Mouse (Mus musculus): ENCODE results near the gene Srsf10.

Srsf10 gene

DNA sequence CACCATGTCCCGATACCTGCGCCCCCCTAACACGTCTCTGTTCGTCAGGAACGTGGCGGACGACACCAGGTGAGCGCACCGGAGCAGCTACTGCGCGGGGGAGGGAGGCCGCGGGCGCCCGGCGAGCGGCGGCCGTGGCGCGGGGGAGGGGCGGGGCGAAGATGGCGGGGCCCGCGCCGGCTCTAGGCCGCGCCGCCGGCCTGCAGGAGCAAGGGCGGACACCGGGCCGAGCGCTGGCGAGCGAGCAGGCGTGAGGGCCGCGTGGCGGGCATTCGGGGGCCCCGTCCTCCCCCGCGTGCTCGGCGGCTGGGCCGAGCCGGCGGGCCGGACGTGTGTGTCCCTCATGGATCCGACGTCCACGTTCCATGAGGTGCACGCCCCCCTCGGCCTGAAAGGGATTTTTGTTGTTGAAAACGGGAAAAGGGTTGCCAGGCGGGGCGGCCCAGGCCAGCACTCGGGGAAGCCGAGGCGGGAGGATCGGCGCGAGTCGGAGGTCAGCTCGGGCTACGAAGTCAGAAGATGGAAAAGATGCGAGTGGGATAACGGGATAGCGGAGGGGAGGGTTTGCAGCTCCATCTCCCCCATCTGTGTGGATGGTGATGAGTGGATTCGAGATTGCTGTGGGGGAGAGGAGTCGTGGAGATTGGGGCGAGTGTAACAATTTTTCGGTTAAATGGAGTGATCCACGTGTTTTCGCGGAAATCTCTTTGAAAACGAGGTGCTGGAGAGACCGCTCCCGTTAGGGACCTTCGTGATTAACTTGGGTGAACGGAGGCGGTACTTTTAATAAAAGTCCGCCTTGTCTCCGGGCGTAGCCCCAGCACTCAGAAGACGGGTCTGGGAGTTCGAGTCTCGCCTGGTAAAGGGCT, 910 bp downstream of the Srsf10 start:
- peak; percentile 82 for DNase-seq

DNA sequence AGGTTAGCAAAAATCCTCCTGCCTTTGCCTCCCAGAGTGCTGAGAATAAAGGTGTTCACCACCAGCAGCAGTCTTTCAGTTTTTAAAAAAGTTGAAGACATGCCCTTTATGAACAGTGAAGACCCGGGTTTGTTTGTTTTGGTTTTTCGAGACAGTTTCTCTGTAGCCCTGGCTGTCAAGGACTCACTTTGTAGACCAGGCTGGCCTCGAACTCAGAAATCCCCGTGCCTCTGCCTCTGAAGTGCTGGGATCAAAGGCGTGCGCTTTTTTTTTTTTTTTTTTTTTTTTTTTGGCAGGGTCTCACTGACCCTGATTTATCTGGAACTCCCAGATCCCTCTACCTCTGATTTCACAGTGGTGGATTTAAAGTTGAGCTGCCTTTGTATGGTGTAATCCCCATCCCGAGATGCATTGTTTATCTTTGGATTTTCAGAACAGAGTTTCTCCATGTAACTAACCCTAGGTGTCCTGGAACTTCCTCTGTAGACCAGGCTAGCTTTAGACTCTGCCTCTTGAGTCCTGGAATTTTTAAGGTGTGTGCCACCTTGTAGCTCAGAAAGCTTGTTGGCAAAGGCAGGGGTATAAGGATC, 2.1 kb downstream of the Srsf10 start:
- DNase-seq, result no peak

DNA sequence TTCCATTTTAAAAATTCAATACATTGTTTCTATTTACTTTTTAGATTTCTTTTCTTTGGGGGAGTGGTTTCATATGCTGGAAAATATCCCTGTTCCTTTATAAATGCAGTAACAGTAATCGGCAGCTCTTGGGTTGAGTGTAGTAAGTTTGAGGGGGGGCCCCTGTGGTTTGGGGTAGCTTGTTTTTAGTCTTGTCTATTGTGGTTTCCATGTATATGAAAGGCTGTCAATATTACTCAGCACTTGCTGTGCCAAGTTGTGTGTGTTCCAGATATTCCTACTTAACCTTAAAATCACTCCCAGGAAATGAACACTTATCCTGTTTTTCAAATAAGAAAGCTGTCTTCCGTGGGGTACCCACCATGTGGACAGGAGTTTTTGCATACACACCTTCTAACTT, 13.4 kb downstream of the Srsf10 start:
- no peak for DNase-seq

DNA sequence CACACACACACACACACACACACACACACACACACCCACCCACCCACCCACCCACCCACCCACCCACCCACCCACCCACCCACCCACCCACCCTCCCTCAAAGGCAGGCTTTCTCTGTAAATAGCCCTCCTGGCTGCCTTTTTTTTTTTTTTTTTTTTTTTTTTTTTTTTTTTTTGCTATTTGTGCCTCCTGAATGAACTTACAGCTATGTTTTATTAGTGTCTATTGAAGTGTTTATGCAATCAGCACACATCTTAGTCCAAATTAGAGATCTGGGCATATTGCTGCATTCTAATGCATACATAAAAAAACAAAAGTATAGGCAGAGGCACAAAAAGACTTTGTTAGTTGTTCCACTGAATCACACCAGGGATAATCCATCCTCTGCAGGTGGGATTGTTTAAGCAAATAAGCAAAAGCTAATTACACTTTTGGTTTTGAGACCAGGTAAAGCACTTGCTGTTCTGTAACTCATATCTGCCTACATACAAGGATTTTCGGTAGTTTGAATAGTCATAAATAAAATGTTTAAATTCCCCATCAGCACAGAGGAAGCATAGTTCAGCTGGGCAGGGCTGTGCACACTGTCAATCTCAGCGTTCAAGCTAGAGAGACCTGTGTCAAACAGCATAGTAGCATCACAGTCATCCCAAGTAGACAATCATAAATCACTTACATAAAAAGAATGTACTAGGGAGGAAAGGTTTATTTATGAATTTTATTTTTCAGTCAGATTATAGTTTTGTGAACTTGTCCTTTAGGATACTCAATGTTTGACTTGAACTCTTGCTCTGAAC, 14.9 kb downstream of the Srsf10 start:
- no peak for DNase-seq

DNA sequence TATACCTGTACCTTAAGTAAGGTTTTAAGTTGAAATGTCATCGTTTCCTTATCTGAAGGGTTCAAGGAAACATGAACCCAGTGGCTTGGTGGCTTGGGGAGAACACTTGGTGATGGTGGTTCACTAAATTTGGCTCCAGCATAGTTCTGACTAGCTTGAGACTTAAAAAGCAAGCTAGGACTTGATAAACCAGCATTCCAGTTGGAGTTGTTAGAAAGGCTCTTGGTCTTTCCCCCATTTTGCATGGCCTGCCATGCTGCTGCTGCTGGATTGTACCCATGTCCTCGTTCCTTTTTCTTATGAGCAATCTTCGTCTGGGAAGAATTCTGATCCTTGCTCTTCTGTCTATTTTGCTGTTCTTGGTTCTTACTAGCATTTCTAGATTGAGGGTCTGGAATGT, 16.5 kb downstream of the Srsf10 start:
- no peak for DNase-seq

DNA sequence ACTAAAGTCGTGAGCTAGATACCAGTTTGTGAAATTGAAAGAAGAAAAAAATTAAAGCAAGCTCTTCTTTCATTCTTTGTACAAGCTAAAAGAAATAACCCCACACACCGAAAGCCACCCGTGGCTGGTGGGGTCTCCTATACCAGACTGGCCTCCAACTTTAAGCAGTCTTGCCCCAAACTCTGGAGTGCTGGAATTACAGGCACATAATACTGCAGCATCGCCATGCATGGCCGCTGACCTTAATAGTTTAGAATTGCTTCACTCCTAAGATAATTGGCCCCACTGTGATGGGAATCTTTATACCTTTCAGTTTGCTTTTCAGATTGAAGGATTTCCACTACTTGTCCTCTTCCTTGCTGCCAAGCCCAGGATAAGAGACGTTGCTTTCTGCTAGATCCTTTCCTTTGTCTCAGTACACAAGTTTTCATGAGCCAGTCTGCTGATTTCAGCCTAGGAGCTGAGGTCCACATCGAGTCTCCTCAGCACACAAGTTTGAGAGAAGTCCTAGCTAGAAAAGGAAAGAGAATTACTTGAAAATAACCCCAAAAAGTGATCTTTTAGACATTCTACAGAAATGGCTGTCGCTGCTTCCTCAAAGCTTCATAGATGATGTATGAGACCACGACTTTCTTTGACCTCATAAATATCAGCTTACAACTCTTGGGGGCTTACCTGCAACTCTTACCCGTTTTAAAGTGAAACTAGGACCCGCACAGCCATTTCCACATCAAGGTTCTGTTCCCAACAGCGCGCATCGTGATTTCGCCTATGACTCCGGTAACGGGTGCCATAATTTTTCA, 17.2 kb downstream of the Srsf10 start:
- DNase-seq, result no peak

DNA sequence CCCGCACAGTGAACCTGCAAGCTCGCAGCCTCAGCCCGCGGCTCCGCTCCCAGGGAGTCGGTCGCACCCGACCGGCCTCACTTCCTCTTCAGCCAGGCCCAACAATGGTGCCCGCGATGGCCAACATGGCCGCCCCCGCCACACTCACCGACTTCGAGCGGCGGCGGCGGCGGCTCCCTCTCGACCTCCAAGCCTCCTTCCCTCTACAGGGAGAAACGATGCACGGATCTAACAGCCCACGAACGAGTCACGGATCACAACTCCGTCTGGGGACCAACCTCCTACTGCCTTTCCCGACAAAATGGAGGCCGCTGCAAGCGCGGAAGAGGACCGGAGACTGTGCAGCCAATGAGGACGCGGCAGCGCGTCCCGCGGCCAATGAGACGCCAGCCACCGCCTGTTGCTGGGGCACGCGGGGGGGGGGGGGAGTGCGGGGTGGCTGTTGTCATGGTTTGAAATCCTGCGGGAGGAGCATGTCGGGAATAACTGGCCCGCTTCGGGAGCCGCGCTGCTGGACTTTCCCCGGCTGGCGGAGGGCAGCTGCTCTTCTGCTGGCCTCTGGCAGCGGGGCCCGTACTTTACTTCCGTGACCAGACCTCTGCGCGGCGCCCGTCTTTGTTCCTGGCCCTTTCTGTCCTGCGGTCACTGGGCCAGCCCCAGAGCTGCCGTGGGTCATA, 18.1 kb downstream of the Srsf10 start, which contains the start of gene Pnrc2:
Gene Pnrc2 (minus strand): TSS at position 325 of the 677 bp plus-strand sequence.
- peak; percentile 98 for DNase-seq

DNA sequence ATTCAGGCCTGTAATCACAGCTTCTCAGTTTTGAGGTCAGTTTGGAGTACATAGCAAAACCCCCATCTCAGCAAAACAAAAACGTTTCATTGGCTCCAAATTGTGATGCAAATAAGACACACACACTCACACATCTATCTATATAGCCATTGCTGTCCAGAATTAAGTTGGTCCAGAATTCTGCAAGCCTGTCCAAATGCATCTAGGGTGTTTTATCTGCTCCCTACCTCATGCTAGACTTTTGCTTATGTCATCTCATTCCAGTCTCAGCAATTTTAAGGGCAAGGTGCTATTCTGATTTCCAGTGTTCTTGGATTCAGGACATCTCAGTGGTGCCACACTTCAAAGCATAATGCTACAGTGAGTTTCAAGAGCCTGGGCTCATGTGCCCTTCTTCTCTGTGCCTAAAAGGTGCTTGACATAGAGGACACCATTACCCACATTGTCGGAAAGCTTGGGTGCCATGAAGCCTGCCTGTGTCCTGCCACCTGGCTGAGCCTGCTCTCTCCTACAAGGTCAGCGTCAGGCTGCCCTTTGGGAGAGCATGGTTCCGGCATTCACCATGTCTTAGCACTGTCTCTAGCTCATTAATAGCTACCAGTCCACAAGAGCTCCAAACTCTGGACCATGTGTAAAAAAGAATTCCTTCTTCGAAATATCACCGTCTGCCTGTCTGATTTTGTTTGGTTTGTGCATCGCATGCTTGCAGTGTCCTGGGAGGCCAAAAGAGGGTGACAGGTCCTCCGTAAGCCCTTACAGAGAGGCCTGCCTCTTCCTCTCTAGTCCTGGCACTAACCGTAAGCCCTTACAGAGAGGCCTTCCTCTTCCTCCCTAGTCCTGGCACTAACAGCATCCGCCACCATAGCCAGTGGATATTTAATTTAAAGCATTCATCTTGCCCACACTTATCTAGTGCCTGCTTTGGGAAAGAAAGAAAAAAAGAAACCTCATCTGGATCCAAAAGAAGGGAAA, 19.3 kb downstream of the Srsf10 start:
- DNase-seq, result no peak

DNA sequence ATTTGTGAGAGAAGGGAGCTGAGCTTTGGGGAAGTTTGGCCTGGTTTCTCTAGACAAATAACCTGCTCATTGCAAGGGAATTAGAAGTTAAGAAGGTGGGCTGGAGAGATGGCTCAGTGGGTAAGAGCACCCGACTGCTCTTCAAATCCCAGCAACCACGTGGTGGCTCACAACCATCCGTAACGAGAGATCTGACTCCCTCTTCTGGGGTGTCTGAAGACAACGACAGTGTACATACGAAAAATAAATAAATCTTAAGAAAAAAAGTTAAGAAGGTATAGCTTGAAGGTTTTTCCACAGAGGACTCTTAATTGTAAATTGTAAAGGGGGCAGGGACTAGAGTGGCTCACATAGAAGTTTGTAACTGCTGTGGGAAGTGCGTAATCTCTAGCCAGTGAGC, 20.0 kb downstream of the Srsf10 start:
- DNase-seq, result no peak

DNA sequence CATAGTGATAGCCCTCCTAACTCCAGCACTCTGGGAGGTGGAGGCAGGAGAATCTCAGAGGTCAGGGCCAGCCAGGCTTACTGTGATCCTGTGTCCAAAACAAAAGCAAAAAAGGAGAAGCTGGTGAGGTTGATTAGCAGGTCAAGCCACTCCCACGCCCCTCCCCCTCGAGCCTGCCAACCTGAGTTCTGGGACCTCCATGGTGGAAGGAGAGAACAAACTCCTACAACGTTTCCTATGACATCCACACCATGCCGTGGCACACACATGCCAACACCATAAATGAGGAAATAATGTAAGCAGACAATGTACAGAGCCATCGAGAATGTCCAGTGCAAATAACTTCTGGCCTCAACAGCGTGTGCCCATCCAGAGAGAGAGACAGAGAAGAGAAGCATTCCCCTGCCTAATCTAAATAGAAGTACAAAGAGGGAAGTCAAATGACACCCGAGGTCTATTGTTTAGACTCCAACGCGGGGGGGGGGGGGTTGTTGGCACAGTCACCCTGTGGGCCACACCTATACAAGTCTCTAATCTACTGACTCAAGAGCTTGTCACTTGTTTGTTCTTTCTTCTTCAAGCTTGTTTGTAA, 20.5 kb downstream of the Srsf10 start:
- peak; percentile 58 for DNase-seq

DNA sequence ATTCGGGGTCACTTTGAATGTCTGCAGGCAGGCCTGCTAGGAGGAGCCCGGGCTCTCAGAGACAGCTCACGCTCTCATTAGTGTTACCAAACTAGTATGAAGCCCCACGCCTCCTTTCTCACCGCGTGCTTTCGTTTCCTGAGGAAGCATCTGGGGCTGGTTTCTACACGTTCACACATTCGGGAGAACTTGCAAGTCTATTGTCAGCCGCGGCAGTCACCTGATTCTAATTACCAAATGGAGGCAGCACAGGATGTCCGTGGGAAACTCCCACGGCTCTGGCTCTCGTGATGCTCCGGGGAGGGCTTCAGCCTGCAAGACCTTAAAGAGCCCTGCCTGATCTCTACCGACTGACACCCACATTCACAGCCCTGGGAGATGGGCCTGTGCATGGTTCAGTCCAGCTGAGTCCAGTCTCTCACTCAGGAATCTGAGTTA, 21.1 kb downstream of the Srsf10 start:
- peak; percentile 78 for DNase-seq

DNA sequence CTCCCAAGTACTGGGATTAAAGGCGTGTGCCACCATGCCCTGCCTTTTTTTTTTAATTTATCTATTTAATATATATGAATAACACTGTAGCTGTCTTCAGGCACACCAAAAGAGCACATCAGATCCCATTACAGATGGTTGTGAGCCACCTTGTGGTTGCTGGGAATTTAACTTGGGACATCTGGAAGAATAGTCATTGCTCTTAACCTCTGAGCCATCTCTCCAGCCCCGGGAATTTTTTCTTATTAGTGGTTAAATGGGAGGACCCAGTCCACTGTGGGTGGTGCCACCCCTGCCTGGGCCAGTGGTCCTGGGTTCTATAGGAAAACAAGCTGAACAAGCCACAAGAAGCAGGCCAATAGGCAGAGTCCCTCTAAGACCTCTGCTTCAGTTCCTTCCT, 22.2 kb downstream of the Srsf10 start:
- DNase-seq, result no peak

DNA sequence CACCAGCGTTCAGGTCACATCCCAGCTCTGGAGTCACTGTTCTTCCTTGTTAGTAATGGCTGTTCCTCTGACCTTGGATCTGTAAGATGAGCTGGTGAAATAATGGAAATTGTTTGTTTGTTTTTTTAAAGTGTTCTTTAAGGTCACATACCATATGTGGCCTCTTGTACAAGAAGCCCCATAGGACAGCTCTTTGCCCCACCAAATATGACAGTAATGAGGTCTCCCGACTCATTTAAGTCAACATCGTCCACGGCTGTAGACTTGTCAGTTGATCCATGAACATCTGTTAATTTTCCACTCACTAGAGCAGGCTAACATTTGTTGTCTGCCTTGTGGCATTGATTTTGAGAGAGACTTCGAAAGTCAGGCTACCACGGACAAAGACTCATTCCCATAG, 23.5 kb downstream of the Srsf10 start:
- no peak for DNase-seq

DNA sequence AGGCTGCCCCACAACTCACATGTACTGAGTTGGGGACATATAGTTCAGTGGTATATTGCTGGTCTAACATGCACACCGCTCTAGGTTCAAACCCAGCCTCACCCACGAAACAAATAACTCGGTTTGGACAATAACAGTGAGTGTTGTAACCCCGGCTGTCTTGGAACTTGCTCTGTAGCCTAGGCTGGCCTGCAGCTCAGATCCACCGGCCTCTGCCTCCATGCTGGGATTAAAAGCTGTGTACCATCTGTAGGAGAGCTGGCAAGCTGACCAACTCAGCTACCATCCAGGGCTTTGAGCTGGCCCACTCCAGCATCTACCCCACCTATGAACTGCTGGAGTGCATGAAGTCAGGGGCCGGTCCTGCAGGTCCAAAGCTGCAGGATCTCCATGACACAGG, 24.5 kb downstream of the Srsf10 start:
- no peak for DNase-seq

DNA sequence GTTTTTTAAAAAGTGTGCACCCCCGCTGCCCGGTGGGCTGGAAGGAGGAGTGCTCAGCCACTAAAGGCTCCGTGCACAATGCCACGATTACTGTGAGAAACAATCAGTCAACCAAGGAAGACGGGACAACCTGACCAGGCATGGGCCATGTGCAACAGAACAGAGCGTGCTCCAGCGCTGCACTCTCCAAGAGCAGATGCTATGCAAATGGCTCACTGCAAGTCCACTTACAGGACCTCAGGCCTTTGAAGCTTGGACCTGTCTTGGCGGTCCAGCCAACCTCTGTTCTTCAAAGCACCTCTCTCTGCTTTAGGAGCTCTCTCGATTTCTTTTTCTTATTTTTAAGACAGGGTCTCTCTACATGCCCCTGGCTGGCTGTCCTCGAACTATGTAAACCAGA, 25.0 kb downstream of the Srsf10 start:
- DNase-seq, result no peak

DNA sequence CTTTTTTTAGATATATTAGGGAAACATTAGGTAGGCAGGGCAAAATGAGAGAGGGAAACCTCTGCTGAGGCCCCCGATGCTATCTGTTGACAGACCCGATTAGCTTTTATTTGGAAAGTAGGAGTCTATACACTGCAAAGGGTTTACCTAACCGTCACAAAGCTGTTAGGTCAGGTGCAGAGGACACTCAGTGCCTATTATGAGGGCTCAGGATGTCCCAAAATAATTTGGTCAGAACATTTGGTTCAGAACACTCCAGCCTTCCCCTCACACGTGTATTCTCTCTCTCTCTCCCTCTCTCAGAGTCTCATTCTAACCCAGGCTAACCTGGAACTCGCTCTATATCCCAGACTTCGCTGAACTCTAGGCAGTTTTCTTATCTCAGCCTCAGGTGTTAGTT, 26.5 kb downstream of the Srsf10 start:
- DNase-seq, result no peak

DNA sequence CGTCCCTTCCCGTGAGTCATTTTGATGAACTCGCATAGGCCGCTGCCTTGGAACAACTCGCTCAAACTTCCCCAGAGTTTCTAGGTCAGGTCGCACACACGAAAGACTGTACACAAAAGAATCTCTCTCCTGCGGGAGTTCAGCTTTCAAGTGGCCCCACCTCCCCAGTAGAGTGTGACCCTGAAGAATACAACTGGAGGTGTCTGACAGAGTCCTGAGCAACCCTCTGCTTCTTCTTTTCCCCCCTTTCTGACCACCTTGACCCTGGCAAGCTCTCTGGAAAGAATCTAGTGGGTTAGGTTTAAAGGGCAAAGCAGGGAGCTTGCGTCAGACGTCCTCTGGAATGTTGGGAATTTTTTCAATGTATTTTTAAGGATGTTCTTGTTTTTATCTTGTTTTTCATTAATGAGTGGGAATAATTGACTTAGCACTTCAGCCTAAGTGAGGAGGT, 27.9 kb downstream of the Srsf10 start:
- peak; percentile 69 for DNase-seq

DNA sequence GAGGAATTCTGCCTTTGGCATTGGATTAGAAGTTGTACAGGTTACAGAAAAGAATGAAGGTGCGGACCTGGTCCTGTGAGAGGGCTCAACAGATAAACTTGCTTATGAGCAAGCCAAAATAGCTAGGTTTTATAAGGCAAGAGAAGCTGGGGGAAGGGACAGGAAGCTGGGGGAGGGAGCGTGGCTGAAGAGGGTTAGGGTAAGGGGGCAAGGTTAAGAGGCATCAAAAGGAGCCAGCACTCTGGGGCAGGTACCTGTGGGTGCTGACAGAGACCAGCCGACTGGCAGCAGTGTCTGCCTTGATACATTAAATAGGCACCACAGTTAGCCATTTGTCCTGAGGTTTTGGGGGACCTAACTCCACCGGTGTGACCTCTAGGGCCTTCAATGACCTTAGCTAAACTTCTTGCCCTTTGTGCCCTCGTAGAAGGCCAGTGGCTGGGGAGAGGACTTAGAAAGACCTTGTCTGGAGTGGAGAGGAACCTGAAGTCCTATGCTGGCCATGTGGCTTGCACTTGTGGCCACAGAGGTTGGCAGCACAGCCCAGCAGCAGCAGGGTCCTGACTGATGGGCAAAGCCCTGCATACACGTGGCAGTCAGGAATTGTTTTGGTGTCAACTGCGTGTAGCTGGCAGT, 28.5 kb downstream of the Srsf10 start:
- no peak for DNase-seq

DNA sequence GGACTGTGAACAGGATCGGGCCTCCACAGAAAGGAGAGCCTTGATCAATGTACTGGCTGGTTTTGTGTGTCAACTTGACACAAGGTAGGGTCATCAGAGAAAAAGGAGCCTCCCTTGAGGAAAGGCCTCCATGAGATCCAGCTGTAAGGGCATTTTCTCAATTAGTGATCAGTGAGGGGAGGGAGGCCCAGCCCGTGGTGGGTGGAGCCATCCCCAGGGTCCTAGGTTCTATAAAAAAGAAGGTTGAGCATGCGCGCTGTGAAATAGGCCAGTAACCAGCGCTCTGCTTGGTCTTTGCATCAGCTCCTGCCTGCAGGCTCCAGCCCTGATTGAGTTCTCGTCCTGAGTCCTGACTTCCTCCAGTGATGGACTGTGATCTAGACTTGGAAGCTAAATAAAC, 29.0 kb downstream of the Srsf10 start:
- DNase-seq, result peak; percentile 89

DNA sequence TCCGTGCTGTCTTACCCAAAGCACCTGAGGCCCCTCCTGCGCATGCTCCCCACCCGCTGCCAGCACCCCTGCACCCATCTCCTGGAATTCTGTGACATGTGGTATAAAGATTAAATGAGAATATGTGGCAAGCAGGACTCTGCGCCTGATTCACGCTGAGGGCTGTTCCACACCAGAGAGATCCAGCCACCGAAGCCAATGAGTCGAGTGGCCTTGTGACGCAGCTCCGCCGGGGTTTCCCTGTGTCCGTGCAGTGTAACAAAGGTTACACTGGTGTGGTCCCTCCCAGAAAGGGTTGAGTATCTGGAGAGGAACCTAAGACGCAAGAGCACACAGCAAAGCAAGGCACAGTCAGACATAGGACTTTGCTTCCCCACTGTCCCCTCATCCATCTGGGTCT, 30.1 kb downstream of the Srsf10 start:
- DNase-seq, result no peak

Measured in retina, postnatal 1 day (tissue).